Comparison of ENCODE assay signal across 22 mouse cellular contexts in the genomic region with DNA sequence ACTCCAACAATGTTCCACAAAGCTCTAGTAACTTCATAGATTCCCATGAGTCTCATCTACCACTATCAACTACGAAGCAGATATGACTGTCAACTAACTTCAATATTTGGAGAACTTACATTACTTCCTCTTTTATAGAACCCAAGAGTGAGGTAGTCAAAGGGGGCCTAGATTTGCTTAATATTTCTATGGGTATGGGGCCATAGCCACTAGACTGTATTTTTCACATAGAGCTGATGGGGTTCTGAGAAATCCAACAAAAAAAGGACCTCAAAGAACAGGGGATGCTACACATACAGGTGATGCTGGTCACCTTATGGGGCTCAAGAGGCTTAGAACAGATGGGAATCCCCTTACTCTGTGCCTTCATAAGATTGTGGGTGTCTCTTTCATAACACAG. TPM values are rescaled to one million over a fixed set of nuclear protein-coding genes. Genes with fewer than 3 reads are reported as not detected.
DNase-seq lines count a peak whose midpoint lies in the region; ATAC-seq and TF ChIP-seq lines count a peak whose summit lies in the region.
"Had no signal": no experiment of that assay in that cellular context is flagged by ENCODE, and none has a peak within 500 bp of the region (broad histone marks: within the 10 kb centered on the region; RNA-seq: fewer than 3 reads in every experiment).

No protein-coding gene starts in this region.

- H3K36me3 ChIP-seq in G1E (replicated peaks) = peaks cover 79% of the 10 kb centered on the region
- no peaks in the 10 kb centered on the region for H3K36me3 ChIP-seq in heart, embryonic 12.5 days
- H3K36me3 ChIP-seq: embryonic facial prominence, embryonic 15.5 days; forebrain, embryonic 10.5 days; heart, embryonic 13.5 days; hindbrain, embryonic 12.5 days had no signal

- H3K4me3 ChIP-seq in G1E (ENCODE audit: low read depth, low read length) = no peak overlapping the region
- no peak overlapping the region for H3K4me3 ChIP-seq in lung, adult 2 months (replicated peaks; ENCODE audit: extremely low read depth, low read depth, low read length)
- H3K4me3 ChIP-seq in heart, embryonic 12.5 days = no peak overlapping the region
- H3K4me3 ChIP-seq: embryonic facial prominence, embryonic 15.5 days; erythroblast, embryonic 14.5 days; forebrain, embryonic 10.5 days; heart, adult 2 months; heart, embryonic 13.5 days; hindbrain, embryonic 12.5 days had no signal

- peak; percentile 54 to 59 for DNase-seq in B cell, adult 2 months
- DNase-seq in G1E (ENCODE audit: low spot score) = no peak
- DNase-seq in retina, postnatal 1 day = no peak
- DNase-seq in left cerebral cortex, adult 11 months (ENCODE audit: low spot score) = no peak
- DNase-seq in lung, adult 2 months = no peak
- DNase-seq: adrenal gland, postnatal 14 days; cerebellum, adult 11-12 months; cerebellum, adult 9-11 months; embryo, embryonic 11 days; heart, adult 2 months; heart, postnatal 36 days had no signal

- H3K4me1 ChIP-seq in G1E (ENCODE audit: insufficient read depth, low read depth, low read length) = peaks cover 65% of the 10 kb centered on the region
- peaks cover 17% of the 10 kb centered on the region for H3K4me1 ChIP-seq in lung, adult 2 months (ENCODE audit: control insufficient read depth, insufficient read depth, low read length)
- H3K4me1 ChIP-seq in heart, embryonic 12.5 days (replicated peaks) = peaks cover 51% of the 10 kb centered on the region
- H3K4me1 ChIP-seq: hindbrain, embryonic 12.5 days had no signal

- H3K9me3 ChIP-seq in G1E (replicated peaks) = no peaks in the 10 kb centered on the region
- H3K9me3 ChIP-seq in heart, embryonic 12.5 days (replicated peaks) = no peaks in the 10 kb centered on the region
- H3K9me3 ChIP-seq: embryonic facial prominence, embryonic 15.5 days; forebrain, embryonic 10.5 days; heart, embryonic 13.5 days; hindbrain, embryonic 12.5 days had no signal

- no peaks in the 10 kb centered on the region for H3K27me3 ChIP-seq in G1E (ENCODE audit: insufficient read depth, low read length)
- no peaks in the 10 kb centered on the region for H3K27me3 ChIP-seq in heart, embryonic 12.5 days (replicated peaks)
- H3K27me3 ChIP-seq: embryonic facial prominence, embryonic 15.5 days; heart, embryonic 13.5 days; hindbrain, embryonic 12.5 days had no signal

- 78% methylated on average over 1 of the region's 1 CpGs for WGBS in lung, adult 2 months
- WGBS in heart, embryonic 12.5 days = 89% methylated on average over 1 of the region's 1 CpGs

- no peak for TF ChIP-seq CTCF in G1E (IDR thresholded peaks at IDR 0.05; ENCODE audit: low read depth, low read length)
- TF ChIP-seq CTCF in lung, adult 2 months (IDR thresholded peaks at IDR 0.05; ENCODE audit: insufficient read depth, low read length) = no peak

- no peak overlapping the region for H3K4me2 ChIP-seq in heart, embryonic 12.5 days
- H3K4me2 ChIP-seq: embryonic facial prominence, embryonic 15.5 days; heart, embryonic 13.5 days; hindbrain, embryonic 12.5 days had no signal

- no peak for TF ChIP-seq POLR2A in lung, adult 2 months (IDR thresholded peaks at IDR 0.05; ENCODE audit: borderline replicate concordance, extremely low read depth, low read depth, low read length)

- peak; percentile 51; the same call in 1 of the 2 replicates for ATAC-seq in G1E (ENCODE audit: extremely low read depth, insufficient number of reproducible peaks, low FRiP score, poor library complexity, severe bottlenecking)
- ATAC-seq in granulocyte monocyte progenitor cell, adult 5-6 weeks (replicated peaks; ENCODE audit: poor library complexity, severe bottlenecking) = peak; percentile 68
- peak; percentile 33; the same call in 1 of the 2 replicates for ATAC-seq in monocyte, adult 5-6 weeks (replicated peaks; ENCODE audit: insufficient number of reproducible peaks, low FRiP score, low TSS enrichment, poor library complexity, severe bottlenecking)
- no peak for ATAC-seq in heart, embryonic 12.5 days (ENCODE audit: insufficient number of reproducible peaks, low FRiP score)
- ATAC-seq: forebrain, embryonic 14.5 days; hindbrain, embryonic 16.5 days; intestine, postnatal 0 days had no signal

- H3K9ac ChIP-seq in heart, embryonic 12.5 days = no peak overlapping the region
- H3K9ac ChIP-seq: embryonic facial prominence, embryonic 15.5 days; heart, embryonic 13.5 days; hindbrain, embryonic 12.5 days had no signal

- H3K27ac ChIP-seq in heart, embryonic 12.5 days (ENCODE audit: poor library complexity, severe bottlenecking) = no peak overlapping the region
- H3K27ac ChIP-seq: embryonic facial prominence, embryonic 15.5 days; forebrain, embryonic 10.5 days; heart, adult 2 months; hindbrain, embryonic 12.5 days had no signal

RNA-seq across cellular contexts. Expression of a gene that starts 14.3 kb away (rescaled TPM):
- 79.2 and 80.0 TPM in 2 replicates for total RNA-seq in G1E (2014; fragmentation: Nextera tagmentation)
- 39.8 and 40.7 TPM in 2 replicates for total RNA-seq in G1E (2017)
- 2.9 and 5.5 TPM in 2 replicates for polyA plus RNA-seq in G1E (2012)
- total RNA-seq in granulocyte monocyte progenitor cell, adult 5-6 weeks (2014; fragmentation: Nextera tagmentation) = 119 and 145 TPM in 2 replicates
- total RNA-seq in granulocyte monocyte progenitor cell, adult 5-6 weeks (2017) = 130 and 135 TPM in 2 replicates
- total RNA-seq in monocyte, adult 5-6 weeks (2017) = 371 to 440 TPM (median 391 TPM) in 3 replicates
- polyA plus RNA-seq in lung, adult 2 months (2012; rRNA removed) = 46.8 and 59.3 TPM in 2 replicates
- 29.9 and 30.2 TPM in 2 replicates for polyA plus RNA-seq in heart, embryonic 12.5 days (2016; fragmentation: Nextera tagmentation; extraction: Ambion mirVana)

Comparison
In these comparisons a context has a peak if more than half of its experiments do, and no peak if none do; other contexts are left out.
1. DNase-seq: peak in B cell, adult 2 months (2 of 2); none in G1E (single experiment), retina, postnatal 1 day (single experiment), left cerebral cortex, adult 11 months (single experiment) and lung, adult 2 months (single experiment).